Mouse (Mus musculus): ENCODE measurements around the gene Csmd2. TPM values are rescaled to one million over a fixed set of nuclear protein-coding genes. Genes with fewer than 3 reads are reported as not detected.

The Csmd2 gene
- polyA plus RNA-seq, 1 experiment from 2014 or later = 4.5 TPM

DNA sequence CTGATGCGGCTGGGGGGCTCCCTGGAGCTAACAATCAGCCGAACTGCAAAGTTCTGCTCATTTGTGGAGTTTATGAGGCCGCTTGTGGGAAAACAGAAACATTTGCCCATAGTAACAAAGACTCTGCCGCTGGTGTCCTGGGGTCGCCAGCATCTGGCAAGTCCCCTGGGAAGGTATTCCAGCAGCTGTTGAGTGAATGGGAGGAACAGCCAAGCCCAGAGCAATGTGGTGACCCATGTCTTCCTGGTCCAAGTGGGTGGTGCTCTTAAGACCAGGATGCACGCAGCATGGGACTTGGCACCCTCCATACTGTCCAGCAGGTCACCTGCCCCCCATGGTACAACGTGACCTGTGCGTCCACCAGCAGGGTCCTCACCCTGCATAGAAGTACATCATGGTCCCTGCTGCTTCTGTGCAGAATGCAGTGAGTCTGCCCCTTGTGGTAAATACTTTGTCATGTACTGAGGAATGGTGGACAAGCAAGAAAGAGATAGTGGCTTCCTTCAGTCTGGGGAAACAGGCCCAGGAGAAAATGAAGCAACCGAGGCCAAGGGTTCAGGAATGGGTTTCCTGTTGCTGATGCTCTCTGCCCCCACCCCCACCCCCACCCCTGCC lies 281.7 kb downstream of the Csmd2 start:
- H3K36me3 ChIP-seq (ENCODE audit: poor library complexity, severe bottlenecking) = no peaks in the 10 kb centered on the region
- no peak overlapping the region for H3K4me3 ChIP-seq
- peaks cover 14% of the 10 kb centered on the region; the same call in 1 of the 2 replicates for H3K4me1 ChIP-seq
- no peak overlapping the region for H3K9ac ChIP-seq
- whole genome bisulfite sequencing = 86% methylated on average over 9 of the region's 9 CpGs
- no peaks in the 10 kb centered on the region for H3K9me3 ChIP-seq (replicated peaks)
- H3K4me2 ChIP-seq = no peak overlapping the region
- no peaks in the 10 kb centered on the region for H3K27me3 ChIP-seq
- H3K27ac ChIP-seq = no peak overlapping the region
- ATAC-seq = no peak

- H3K27ac ChIP-seq = no peak overlapping the region
- no peaks in the 10 kb centered on the region for H3K36me3 ChIP-seq (ENCODE audit: poor library complexity, severe bottlenecking)
- no peaks in the 10 kb centered on the region for H3K9me3 ChIP-seq (replicated peaks)
- no peak overlapping the region for H3K4me2 ChIP-seq
- no peak for ATAC-seq
- 82% methylated on average over 10 of the region's 10 CpGs for WGBS
- no peak overlapping the region for H3K9ac ChIP-seq
- H3K4me3 ChIP-seq = no peak overlapping the region
- no peaks in the 10 kb centered on the region for H3K27me3 ChIP-seq
- peaks cover 14% of the 10 kb centered on the region; the same call in 1 of the 2 replicates for H3K4me1 ChIP-seq
Observed at GRCm38 (mm10) chr4:128270177-128270576, 282.5 kb downstream of the Csmd2 start.

- Histone ChIP-seq H3K9me3 (replicated peaks) (no peaks in the 10 kb centered on the region), H3K4me1 (peaks cover 14% of the 10 kb centered on the region; the same call in 1 of the 2 replicates), H3K36me3 (ENCODE audit: poor library complexity, severe bottlenecking) (no peaks in the 10 kb centered on the region), H3K27me3 (no peaks in the 10 kb centered on the region), H3K4me3 (no peak overlapping the region), H3K27ac (no peak overlapping the region), H3K4me2 (no peak overlapping the region), H3K9ac (no peak overlapping the region)
- WGBS = 65% methylated on average over 19 of the region's 19 CpGs
- ATAC-seq = no peak; the same call in 1 of the 2 replicates
Observed at GRCm38 (mm10) chr4:128270931-128271330, 283.3 kb downstream of the Csmd2 start.

DNA sequence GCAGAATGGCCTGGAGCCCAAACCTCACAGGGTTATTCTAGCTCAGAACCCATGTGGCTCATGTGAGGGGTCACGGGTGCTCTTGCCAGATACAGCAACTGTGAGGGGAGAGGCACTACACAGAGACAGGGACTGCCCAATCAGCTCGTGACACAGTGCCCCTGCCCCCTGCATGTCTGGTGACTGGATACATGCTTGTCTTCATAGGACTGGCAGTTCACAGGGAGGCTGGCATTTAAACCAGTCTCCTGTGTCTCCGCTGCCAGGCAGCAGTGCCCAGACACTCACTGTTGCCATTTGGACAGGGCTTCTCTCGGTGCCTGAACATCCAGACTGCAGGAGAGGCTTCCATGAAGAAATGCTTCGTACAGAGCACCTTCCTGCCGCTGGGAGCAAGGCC lies 284.8 kb downstream of the Csmd2 start:
- no peaks in the 10 kb centered on the region for H3K9me3 ChIP-seq (replicated peaks)
- no peak overlapping the region for H3K4me2 ChIP-seq
- ATAC-seq = no peak
- no peak overlapping the region for H3K4me3 ChIP-seq
- WGBS = 68% methylated on average over 6 of the region's 6 CpGs
- H3K36me3 ChIP-seq (ENCODE audit: poor library complexity, severe bottlenecking) = no peaks in the 10 kb centered on the region
- H3K4me1 ChIP-seq = peaks cover 14% of the 10 kb centered on the region; the same call in 1 of the 2 replicates
- no peak overlapping the region for H3K9ac ChIP-seq
- H3K27me3 ChIP-seq = no peaks in the 10 kb centered on the region
- no peak overlapping the region for H3K27ac ChIP-seq

- H3K9ac ChIP-seq = no peak overlapping the region
- peaks cover 14% of the 10 kb centered on the region; the same call in 1 of the 2 replicates for H3K4me1 ChIP-seq
- H3K36me3 ChIP-seq (ENCODE audit: poor library complexity, severe bottlenecking) = no peaks in the 10 kb centered on the region
- no peaks in the 10 kb centered on the region for H3K9me3 ChIP-seq (replicated peaks)
- no peaks in the 10 kb centered on the region for H3K27me3 ChIP-seq
- ATAC-seq = no peak
- 71% methylated on average over 11 of the region's 11 CpGs for WGBS
- no peak overlapping the region for H3K4me2 ChIP-seq
- no peak overlapping the region for H3K4me3 ChIP-seq
- H3K27ac ChIP-seq = no peak overlapping the region
Observed at GRCm38 (mm10) chr4:128273146-128273545, 285.5 kb downstream of the Csmd2 start.

GRCm38 (mm10) chr4:128275116-128275515 lies 287.5 kb downstream of the Csmd2 start:
- Histone ChIP-seq H3K27ac (no peak overlapping the region), H3K9me3 (replicated peaks) (no peaks in the 10 kb centered on the region), H3K36me3 (ENCODE audit: poor library complexity, severe bottlenecking) (no peaks in the 10 kb centered on the region), H3K9ac (no peak overlapping the region), H3K4me2 (no peak overlapping the region), H3K4me1 (peaks cover 14% of the 10 kb centered on the region; the same call in 1 of the 2 replicates), H3K27me3 (no peaks in the 10 kb centered on the region), H3K4me3 (no peak overlapping the region)
- ATAC-seq = no peak
- WGBS = 78% methylated on average over 5 of the region's 5 CpGs

DNA sequence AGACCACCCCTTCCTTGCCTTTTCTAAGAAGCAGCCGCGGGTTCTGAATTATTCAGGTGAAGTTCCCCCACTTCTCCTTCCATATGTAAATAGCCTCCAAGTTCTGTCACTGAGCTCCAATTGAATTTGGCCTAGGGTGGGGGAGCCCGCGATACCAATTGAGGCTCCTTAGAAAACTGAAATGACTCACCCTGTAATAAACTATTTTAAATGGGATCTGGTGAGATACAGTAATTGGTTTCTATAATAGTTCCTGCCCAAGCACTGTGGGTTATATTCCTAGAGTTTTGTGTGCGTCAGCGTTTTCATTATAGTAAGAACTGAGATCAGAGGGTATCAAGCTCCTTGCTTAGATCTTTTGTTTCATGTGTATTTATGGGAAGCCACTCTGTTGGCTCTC lies 287.9 kb downstream of the Csmd2 start:
- Histone ChIP-seq H3K9me3 (replicated peaks) (no peaks in the 10 kb centered on the region), H3K4me2 (no peak overlapping the region), H3K27me3 (no peaks in the 10 kb centered on the region), H3K9ac (no peak overlapping the region), H3K4me3 (no peak overlapping the region), H3K4me1 (peaks cover 13% of the 10 kb centered on the region; the same call in 1 of the 2 replicates), H3K36me3 (ENCODE audit: poor library complexity, severe bottlenecking) (no peaks in the 10 kb centered on the region), H3K27ac (no peak overlapping the region)
- ATAC-seq = no peak
- WGBS = 64% methylated on average over 6 of the region's 6 CpGs

DNA sequence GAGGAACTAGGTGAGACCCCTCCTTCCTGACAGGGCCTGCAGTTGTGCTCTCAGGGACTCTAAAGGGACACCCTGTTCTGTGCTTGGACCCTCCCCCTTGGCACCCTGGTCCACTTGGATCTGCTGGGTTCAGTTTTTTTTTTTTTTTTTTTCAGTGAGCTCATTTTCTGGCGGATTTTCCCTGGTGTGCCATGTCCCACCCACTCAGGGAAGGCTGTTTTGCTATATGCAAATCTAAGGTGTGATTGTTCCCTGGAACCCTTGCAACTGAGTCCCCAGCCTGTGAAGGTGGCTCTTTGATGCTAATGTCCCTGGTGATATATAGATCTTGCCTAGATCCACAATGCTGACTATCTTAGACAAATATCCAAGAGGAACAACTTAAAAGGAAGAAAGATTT lies 297.4 kb downstream of the Csmd2 start:
- Histone ChIP-seq H3K4me3 (no peak overlapping the region), H3K27me3 (no peaks in the 10 kb centered on the region), H3K9ac (no peak overlapping the region), H3K9me3 (replicated peaks) (no peaks in the 10 kb centered on the region), H3K27ac (no peak overlapping the region), H3K4me1 (peaks cover 15% of the 10 kb centered on the region), H3K4me2 (no peak overlapping the region), H3K36me3 (ENCODE audit: poor library complexity, severe bottlenecking) (no peaks in the 10 kb centered on the region)
- 68% methylated on average over 1 of the region's 1 CpGs for WGBS
- no peak for ATAC-seq

DNA sequence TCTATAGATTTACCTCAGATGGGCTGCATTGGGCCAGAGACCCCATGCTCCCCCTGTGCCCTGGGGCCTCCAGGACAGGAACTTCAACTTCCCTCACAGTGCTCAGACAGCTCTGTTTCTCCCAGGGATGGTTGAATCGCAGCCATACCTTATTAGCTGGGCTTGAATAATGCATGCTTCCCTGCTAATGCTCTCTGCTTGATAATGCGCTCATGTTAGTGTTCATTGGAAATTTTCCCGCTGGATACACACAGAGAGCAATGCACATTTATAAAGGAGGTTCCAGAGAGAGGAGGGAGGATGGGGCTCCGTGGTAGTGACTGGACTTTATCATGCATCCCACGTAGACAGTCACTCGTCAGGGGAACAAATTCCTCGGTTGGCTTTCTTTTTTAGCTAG lies 300.4 kb downstream of the Csmd2 start:
- Histone ChIP-seq H3K4me3 (no peak overlapping the region), H3K27me3 (no peaks in the 10 kb centered on the region), H3K4me2 (no peak overlapping the region), H3K36me3 (ENCODE audit: poor library complexity, severe bottlenecking) (no peaks in the 10 kb centered on the region), H3K9ac (no peak overlapping the region), H3K27ac (0 out of 2 replicates have a peak overlapping the region, but pooled peaks have one; percentile 51), H3K4me1 (peaks cover 15% of the 10 kb centered on the region), H3K9me3 (replicated peaks) (no peaks in the 10 kb centered on the region)
- 45% methylated on average over 7 of the region's 7 CpGs for WGBS
- ATAC-seq = peak; percentile 77

DNA sequence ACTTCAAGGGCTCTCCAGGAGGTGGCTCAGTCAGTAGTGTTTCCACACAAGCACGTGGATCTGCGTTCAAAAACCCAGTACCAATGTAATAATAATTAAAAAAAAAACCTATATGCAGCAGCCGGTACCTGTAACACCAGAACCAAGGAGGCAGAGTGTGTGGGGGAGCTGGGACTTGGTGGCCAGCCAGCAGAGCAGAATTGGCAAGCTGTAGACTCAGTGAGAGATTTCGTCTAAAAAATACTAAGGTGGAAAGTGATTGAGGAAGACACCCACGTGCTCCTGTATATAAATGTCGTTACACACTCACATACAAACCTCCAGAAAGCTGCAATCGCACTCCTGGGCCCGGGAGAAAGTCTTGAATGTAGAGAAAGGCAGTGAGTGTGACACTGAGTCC lies 316.4 kb downstream of the Csmd2 start:
- H3K9me3 ChIP-seq (replicated peaks) = no peaks in the 10 kb centered on the region
- no peak overlapping the region for H3K27ac ChIP-seq
- no peaks in the 10 kb centered on the region for H3K36me3 ChIP-seq (ENCODE audit: poor library complexity, severe bottlenecking)
- no peaks in the 10 kb centered on the region for H3K27me3 ChIP-seq
- WGBS = 83% methylated on average over 8 of the region's 8 CpGs
- H3K9ac ChIP-seq = no peak overlapping the region
- H3K4me1 ChIP-seq = no peaks in the 10 kb centered on the region
- H3K4me3 ChIP-seq = no peak overlapping the region
- no peak overlapping the region for H3K4me2 ChIP-seq
- no peak for ATAC-seq

DNA sequence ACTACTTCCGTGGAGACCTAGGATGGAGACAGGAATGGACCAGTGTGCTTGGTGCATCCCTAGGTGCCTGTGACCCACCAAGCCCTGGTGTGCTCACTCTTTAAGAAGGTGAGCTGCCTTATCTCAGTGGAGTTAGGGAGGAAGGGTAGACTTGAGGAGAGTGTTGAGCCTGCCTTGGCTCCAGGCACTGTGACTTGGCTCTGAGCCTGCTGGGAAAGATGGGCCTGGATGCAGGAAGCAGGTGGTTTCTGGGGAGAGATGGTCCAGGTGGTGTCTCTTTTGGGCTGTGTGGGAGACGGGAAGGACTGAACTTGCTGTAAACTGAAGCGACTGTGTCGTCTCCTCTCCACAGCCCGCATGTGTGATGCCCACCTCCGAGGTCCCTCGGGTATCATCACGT lies 318.4 kb downstream of the Csmd2 start:
- Histone ChIP-seq H3K4me2 (no peak overlapping the region), H3K27ac (no peak overlapping the region), H3K4me3 (no peak overlapping the region), H3K4me1 (no peaks in the 10 kb centered on the region), H3K36me3 (ENCODE audit: poor library complexity, severe bottlenecking) (no peaks in the 10 kb centered on the region), H3K9ac (no peak overlapping the region), H3K27me3 (no peaks in the 10 kb centered on the region), H3K9me3 (replicated peaks) (no peaks in the 10 kb centered on the region)
- ATAC-seq = no peak
- 94% methylated on average over 8 of the region's 8 CpGs for WGBS

GRCm38 (mm10) chr4:128315328-128315727 lies 327.7 kb downstream of the Csmd2 start:
- no peak overlapping the region for H3K9ac ChIP-seq
- no peaks in the 10 kb centered on the region for H3K27me3 ChIP-seq
- no peaks in the 10 kb centered on the region for H3K9me3 ChIP-seq (replicated peaks)
- H3K4me2 ChIP-seq = no peak overlapping the region
- ATAC-seq = no peak
- no peaks in the 10 kb centered on the region for H3K4me1 ChIP-seq
- no peaks in the 10 kb centered on the region for H3K36me3 ChIP-seq (ENCODE audit: poor library complexity, severe bottlenecking)
- 81% methylated on average over 5 of the region's 5 CpGs for whole genome bisulfite sequencing
- no peak overlapping the region for H3K27ac ChIP-seq
- H3K4me3 ChIP-seq = no peak overlapping the region

DNA sequence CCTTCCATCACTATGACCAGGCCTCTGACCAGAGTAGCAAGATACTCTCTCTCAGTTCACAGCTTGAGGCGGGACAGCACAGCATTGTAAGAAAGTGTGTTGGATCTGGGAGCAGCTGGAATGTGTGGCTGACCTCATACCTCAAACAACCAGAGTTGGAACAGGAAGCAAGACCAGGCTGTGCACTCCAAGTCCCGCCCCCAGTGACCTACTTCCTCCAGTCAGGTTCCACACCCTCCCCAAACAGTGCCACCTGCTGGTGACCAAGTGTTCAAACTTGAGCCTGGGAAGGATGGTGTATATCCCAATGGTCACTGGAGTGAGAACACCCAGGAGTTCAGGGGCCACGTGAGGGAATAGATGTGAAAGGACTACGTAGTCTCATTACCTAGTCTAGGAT lies 330.3 kb downstream of the Csmd2 start:
- Histone ChIP-seq H3K36me3 (ENCODE audit: poor library complexity, severe bottlenecking) (0 out of 2 replicates have a peak, but pooled peaks cover 4% of the 10 kb centered on the region), H3K27me3 (no peaks in the 10 kb centered on the region), H3K4me1 (no peaks in the 10 kb centered on the region), H3K9ac (no peak overlapping the region), H3K4me3 (no peak overlapping the region), H3K9me3 (replicated peaks) (no peaks in the 10 kb centered on the region), H3K4me2 (no peak overlapping the region), H3K27ac (no peak overlapping the region)
- WGBS = 98% methylated on average over 4 of the region's 4 CpGs
- no peak for ATAC-seq

All from forebrain, embryonic 13.5 days (tissue).